Mouse (Mus musculus) stomach, embryonic 14.5 days (tissue): ENCODE data around the gene Maml2. TPM values are rescaled to one million over a fixed set of nuclear protein-coding genes. Genes with fewer than 3 reads are reported as not detected.

Experiments used
- ATAC-seq: fragments of 200-750 bp; cut with Nextera tagmentation; 2 replicates; pipeline ENCODE4 v1.8.0; 2017; ENCODE audit warnings: low read depth, moderate TSS enrichment; ENCODE audit not compliant: insufficient number of reproducible peaks, insufficient read depth, low FRiP score
- H3K27ac ChIP-seq: fragments of 300-500 bp; sonication (generic); 2 replicates; pipeline ENCODE4 v1.5.1; 2014; ENCODE audit warnings: mild to moderate bottlenecking, low read length, moderate library complexity, mixed read lengths
- H3K27me3 ChIP-seq: fragments of 300-500 bp; sonication (generic); 2 replicates; pipeline ENCODE4 v1.6.1; 2014; ENCODE audit warnings: low read length, control low read depth, mixed read lengths; ENCODE audit not compliant: control insufficient read depth, insufficient read depth
- H3K36me3 ChIP-seq: fragments of 300-500 bp; sonication (generic); 2 replicates; pipeline ENCODE4 v1.6.1; 2014; ENCODE audit warnings: mild to moderate bottlenecking, control low read depth, low read length, moderate library complexity, mixed read lengths; ENCODE audit not compliant: control insufficient read depth, insufficient read depth
- H3K4me1 ChIP-seq: fragments of 300-500 bp; sonication (generic); 2 replicates; pipeline ENCODE4 v1.6.1; 2014; ENCODE audit warnings: low read length, control low read depth, mixed read lengths; ENCODE audit not compliant: control insufficient read depth, insufficient read depth
- H3K4me2 ChIP-seq: fragments of 300-500 bp; sonication (generic); replicated peaks from 2 replicates; pipeline ENCODE4 v1.6.1; 2014; ENCODE audit warnings: low read depth, low read length, control low read depth
- H3K4me3 ChIP-seq: fragments of 300-500 bp; sonication (generic); 2 replicates; pipeline ENCODE4 v1.5.1; 2014; ENCODE audit warnings: low read depth, low read length, control low read depth
- H3K9ac ChIP-seq: fragments of 300-500 bp; sonication (generic); replicated peaks from 2 replicates; pipeline ENCODE4 v1.6.1; 2014; ENCODE audit warnings: low read depth, mild to moderate bottlenecking, control low read depth, low read length, moderate library complexity, mixed read lengths
- H3K9me3 ChIP-seq: fragments of 300-500 bp; sonication (generic); 2 replicates; pipeline ENCODE4 v1.6.1; 2016; ENCODE audit warnings: low read depth, low read length, control low read depth; ENCODE audit not compliant: control insufficient read depth
- WGBS: fragments of 180-500 bp; shearing (Covaris S2); extraction: QIAGEN DNeasy Blood & Tissue Kit; methylation state at CpG from one replicate; pipeline ENCODE4 v1.1.7; 2014; 5-methylcytosine and 5-hydroxymethylcytosine counted together
- polyA plus RNA-seq: library from polyadenylated mRNA; unstranded; fragments of >200 nt; fragmentation: Nextera tagmentation; extraction: Ambion mirVana; gene quantifications from 2 replicates; pipeline ENCODE4 v1.2.1, GENCODE M21; 2014

Gene Maml2
- polyA plus RNA-seq, 1 experiment from 2014 or later = 12.7 TPM

GRCm38 (mm10) chr9:13690321-13690720 lies 392.6 kb downstream of the Maml2 start:
- Histone ChIP-seq H3K27ac (no peak overlapping the region), H3K36me3 (no peaks in the 10 kb centered on the region), H3K4me2 (no peak overlapping the region), H3K4me1 (peaks cover 7% of the 10 kb centered on the region), H3K9ac (no peak overlapping the region), H3K4me3 (no peak overlapping the region), H3K27me3 (no peaks in the 10 kb centered on the region), H3K9me3 (no peaks in the 10 kb centered on the region)
- 11% methylated on average over 8 of the region's 8 CpGs for WGBS
- no peak for ATAC-seq

GRCm38 (mm10) chr9:13693693-13694284 lies 396.0 kb downstream of the Maml2 start:
- H3K4me1 ChIP-seq = peaks cover 12% of the 10 kb centered on the region
- H3K4me2 ChIP-seq = no peak overlapping the region
- no peaks in the 10 kb centered on the region for H3K27me3 ChIP-seq
- 83% methylated on average over 3 of the region's 3 CpGs for WGBS
- no peak overlapping the region for H3K4me3 ChIP-seq
- H3K9ac ChIP-seq = no peak overlapping the region
- H3K9me3 ChIP-seq = no peaks in the 10 kb centered on the region
- H3K27ac ChIP-seq = no peak overlapping the region
- ATAC-seq = no peak
- no peaks in the 10 kb centered on the region for H3K36me3 ChIP-seq

- no peaks in the 10 kb centered on the region for H3K9me3 ChIP-seq
- H3K4me3 ChIP-seq = no peak overlapping the region
- H3K27me3 ChIP-seq = no peaks in the 10 kb centered on the region
- no peaks in the 10 kb centered on the region for H3K36me3 ChIP-seq
- no peak overlapping the region for H3K4me2 ChIP-seq
- H3K9ac ChIP-seq = no peak overlapping the region
- H3K27ac ChIP-seq = no peak overlapping the region
- no peak for ATAC-seq
- peaks cover 12% of the 10 kb centered on the region for H3K4me1 ChIP-seq
- whole genome bisulfite sequencing = 51% methylated on average over 5 of the region's 5 CpGs
These were observed 396.5 kb downstream of the Maml2 start for GRCm38 (mm10) chr9:13694293-13694692.

GRCm38 (mm10) chr9:13697041-13697811 lies 399.5 kb downstream of the Maml2 start:
- WGBS = 63% methylated on average over 4 of the region's 4 CpGs
- Histone ChIP-seq H3K4me2 (no peak overlapping the region), H3K4me3 (no peak overlapping the region), H3K4me1 (peaks cover 5% of the 10 kb centered on the region; the same call in 1 of the 2 replicates), H3K36me3 (no peaks in the 10 kb centered on the region), H3K27me3 (no peaks in the 10 kb centered on the region), H3K27ac (no peak overlapping the region), H3K9me3 (no peaks in the 10 kb centered on the region), H3K9ac (no peak overlapping the region)
- no peak for ATAC-seq

GRCm38 (mm10) chr9:13697869-13698268 lies 400.1 kb downstream of the Maml2 start:
- H3K4me3 ChIP-seq = no peak overlapping the region
- no peak overlapping the region for H3K4me2 ChIP-seq
- H3K4me1 ChIP-seq = peaks cover 5% of the 10 kb centered on the region; the same call in 1 of the 2 replicates
- 80% methylated on average over 4 of the region's 4 CpGs for WGBS
- H3K9me3 ChIP-seq = no peaks in the 10 kb centered on the region
- H3K9ac ChIP-seq = no peak overlapping the region
- ATAC-seq = no peak
- no peaks in the 10 kb centered on the region for H3K36me3 ChIP-seq
- H3K27me3 ChIP-seq = no peaks in the 10 kb centered on the region
- no peak overlapping the region for H3K27ac ChIP-seq

GRCm38 (mm10) chr9:13699061-13699780 lies 401.5 kb downstream of the Maml2 start:
- Histone ChIP-seq H3K4me3 (no peak overlapping the region), H3K4me1 (peaks cover 5% of the 10 kb centered on the region; the same call in 1 of the 2 replicates), H3K9me3 (no peaks in the 10 kb centered on the region), H3K9ac (no peak overlapping the region), H3K4me2 (no peak overlapping the region), H3K27ac (no peak overlapping the region), H3K27me3 (no peaks in the 10 kb centered on the region), H3K36me3 (no peaks in the 10 kb centered on the region)
- 57% methylated on average over 14 of the region's 14 CpGs for WGBS
- ATAC-seq = no peak

- H3K4me2 ChIP-seq = no peak overlapping the region
- no peak for ATAC-seq
- no peak overlapping the region for H3K9ac ChIP-seq
- H3K4me1 ChIP-seq = peaks cover 5% of the 10 kb centered on the region; the same call in 1 of the 2 replicates
- H3K27me3 ChIP-seq = no peaks in the 10 kb centered on the region
- H3K9me3 ChIP-seq = no peaks in the 10 kb centered on the region
- H3K4me3 ChIP-seq = no peak overlapping the region
- WGBS = 78% methylated on average over 5 of the region's 5 CpGs
- no peaks in the 10 kb centered on the region for H3K36me3 ChIP-seq
- H3K27ac ChIP-seq = no peak overlapping the region
These were observed 402.0 kb downstream of the Maml2 start for GRCm38 (mm10) chr9:13699781-13700116.

GRCm38 (mm10) chr9:13701773-13702172 lies 404.0 kb downstream of the Maml2 start:
- Histone ChIP-seq H3K4me2 (no peak overlapping the region), H3K27ac (no peak overlapping the region), H3K9me3 (no peaks in the 10 kb centered on the region), H3K4me3 (no peak overlapping the region), H3K4me1 (peaks cover 5% of the 10 kb centered on the region; the same call in 1 of the 2 replicates), H3K36me3 (0 out of 2 replicates have a peak, but pooled peaks cover 4% of the 10 kb centered on the region), H3K27me3 (no peaks in the 10 kb centered on the region), H3K9ac (no peak overlapping the region)
- no peak for ATAC-seq
- 87% methylated on average over 12 of the region's 12 CpGs for WGBS
